Mouse (Mus musculus) MEL (cell line): Measurements from ENCODE around the gene Nipsnap3b. TPM values are rescaled to one million over a fixed set of nuclear protein-coding genes. Genes with fewer than 3 reads are reported as not detected.

Experiments
- DNase-seq: peaks from one replicate; pipeline ENCODE4 v3.0.0; 2011; ENCODE audit warnings: low read depth, low spot score
- H3K27ac ChIP-seq: 2 replicates; pipeline ENCODE4 v1.5.1; 2012; ENCODE audit warnings: low read depth, mild to moderate bottlenecking, control low read depth, low read length, moderate library complexity; ENCODE audit not compliant: control insufficient read depth
- H3K27me3 ChIP-seq, 2 experiments: fragments of 150-350 bp in 1 of 2; sonication (generic) in 1 of 2; 2 replicates each; pipeline ENCODE4 v1.6.1; 2012; ENCODE audit warnings: low read length in 2 of 2, mild to moderate bottlenecking in 2 of 2, improper control_type of control experiment in 1 of 2, moderate library complexity in 1 of 2; ENCODE audit not compliant: insufficient read depth in 2 of 2, control insufficient read depth in 1 of 2
- H3K36me3 ChIP-seq, 2 experiments: 2 replicates each; pipeline ENCODE4 v1.6.1; 2012 to 2014; ENCODE audit warnings: low read length in 2 of 2, improper control_type of control experiment in 1 of 2, inconsistent platforms in 1 of 2, mild to moderate bottlenecking in 1 of 2; ENCODE audit not compliant: insufficient read depth in 2 of 2, control insufficient read depth in 1 of 2
- H3K4me1 ChIP-seq, 2 experiments: fragments of 150-350 bp in 1 of 2; sonication (generic) in 1 of 2; 2 replicates each; pipeline ENCODE4 v1.6.1; 2012; ENCODE audit warnings: low read length in 2 of 2, improper control_type of control experiment in 1 of 2, mild to moderate bottlenecking in 1 of 2; ENCODE audit not compliant: insufficient read depth in 2 of 2, control insufficient read depth in 1 of 2
- H3K4me3 ChIP-seq, 2 experiments: fragments of 150-350 bp in 1 of 2; sonication (generic) in 1 of 2; 2 replicates each; pipeline ENCODE4 v1.5.1; 2012; ENCODE audit warnings: low read depth in 2 of 2, low read length in 2 of 2, mild to moderate bottlenecking in 2 of 2, moderate library complexity in 2 of 2, control low read depth in 1 of 2, improper control_type of control experiment in 1 of 2; ENCODE audit not compliant: control insufficient read depth in 1 of 2, insufficient read depth in 1 of 2
- H3K79me2 ChIP-seq: 2 replicates; pipeline ENCODE4 v1.6.1; 2012; ENCODE audit warnings: mild to moderate bottlenecking, low read length, moderate library complexity; ENCODE audit not compliant: control insufficient read depth, poor library complexity, insufficient read depth
- H3K9ac ChIP-seq: 2 replicates; pipeline ENCODE4 v1.6.1; 2012; ENCODE audit warnings: low read depth, mild to moderate bottlenecking, control low read depth, low read length, moderate library complexity; ENCODE audit not compliant: control insufficient read depth, poor library complexity, severe bottlenecking
- H3K9me3 ChIP-seq: fragments of 150-350 bp; sonication (generic); replicated peaks from 2 replicates; pipeline ENCODE4 v1.6.1; 2012; ENCODE audit warnings: mild to moderate bottlenecking, low read length, improper control_type of control experiment, moderate library complexity; ENCODE audit not compliant: insufficient read depth
- CTCF ChIP-seq, 3 experiments: IDR thresholded peaks in 2 of 3; conservative IDR thresholded peaks in 1 of 3; 2 replicates each; pipeline ENCODE4 v1.5.1; 2011 to 2012; ENCODE audit warnings: low read length in 3 of 3, low read depth in 2 of 3, mild to moderate bottlenecking in 2 of 3, improper control_type of control experiment in 1 of 3, inconsistent platforms in 1 of 3, mixed read lengths in 1 of 3, moderate library complexity in 1 of 3; ENCODE audit not compliant: control insufficient read depth in 1 of 3, insufficient read depth in 1 of 3, poor library complexity in 1 of 3, severe bottlenecking in 1 of 3
- E2F4 ChIP-seq: IDR thresholded peaks from 2 replicates; pipeline ENCODE4 v1.6.1; 2011; ENCODE audit warnings: low read depth, low read length, improper control_type of control experiment, borderline replicate concordance
- ELF1 ChIP-seq: IDR thresholded peaks from 2 replicates; pipeline ENCODE4 v1.6.1; 2014; ENCODE audit warnings: low read depth, mild to moderate bottlenecking, inconsistent platforms, low read length, improper control_type of control experiment, moderate library complexity
- EP300 ChIP-seq, 2 experiments: IDR thresholded peaks; 2 replicates each; pipeline ENCODE4 v1.6.1; 2011; ENCODE audit warnings: improper control_type of control experiment in 2 of 2, low read length in 2 of 2, low read depth in 1 of 2, mild to moderate bottlenecking in 1 of 2
- ETS1 ChIP-seq: IDR thresholded peaks from 2 replicates; pipeline ENCODE4 v1.6.1; 2012; ENCODE audit warnings: low read depth, mild to moderate bottlenecking, inconsistent platforms, low read length, improper control_type of control experiment, moderate library complexity
- GATA1 ChIP-seq: IDR thresholded peaks from 2 replicates; pipeline ENCODE4 v1.6.1; 2011; ENCODE audit warnings: low read depth, low read length, improper control_type of control experiment
- KAT2A ChIP-seq: conservative IDR thresholded peaks from 2 replicates; pipeline ENCODE4 v1.6.1; 2012; ENCODE audit warnings: low read depth, low read length, improper control_type of control experiment, inconsistent platforms
- MAFK ChIP-seq: IDR thresholded peaks from 2 replicates; pipeline ENCODE4 v1.6.1; 2011; ENCODE audit warnings: low read depth, mild to moderate bottlenecking, low read length, improper control_type of control experiment, borderline replicate concordance
- MAX ChIP-seq: IDR thresholded peaks from 2 replicates; pipeline ENCODE4 v1.6.1; 2011; ENCODE audit warnings: low read length, improper control_type of control experiment
- MEF2A ChIP-seq: IDR thresholded peaks from 2 replicates; pipeline ENCODE4 v1.6.1; 2014; ENCODE audit warnings: low read depth, mild to moderate bottlenecking, inconsistent platforms, low read length, improper control_type of control experiment; ENCODE audit not compliant: poor library complexity, insufficient replicate concordance, severe bottlenecking; ENCODE audit errors: extremely low read depth
- MXI1 ChIP-seq: IDR thresholded peaks from 2 replicates; pipeline ENCODE4 v1.6.1; 2011; ENCODE audit warnings: mild to moderate bottlenecking, low read depth, low read length, improper control_type of control experiment
- MYB ChIP-seq: IDR thresholded peaks from 2 replicates; pipeline ENCODE4 v1.6.1; 2011; ENCODE audit warnings: mild to moderate bottlenecking, low read depth, low read length, improper control_type of control experiment
- MYC ChIP-seq: IDR thresholded peaks from 2 replicates; pipeline ENCODE4 v1.6.1; 2011; ENCODE audit warnings: low read depth, mild to moderate bottlenecking, low read length, improper control_type of control experiment, moderate library complexity
- NELFE ChIP-seq: IDR thresholded peaks from 2 replicates; pipeline ENCODE4 v1.6.1; 2011; ENCODE audit warnings: low read depth, low read length, improper control_type of control experiment
- NRF1 ChIP-seq: IDR thresholded peaks from 2 replicates; pipeline ENCODE4 v1.6.1; 2014; ENCODE audit warnings: low read depth, mild to moderate bottlenecking, inconsistent platforms, low read length, improper control_type of control experiment, moderate library complexity; ENCODE audit not compliant: poor library complexity, insufficient read depth, severe bottlenecking
- POLR2A ChIP-seq, 2 experiments: IDR thresholded peaks; 2 replicates each; pipeline ENCODE4 v1.6.1; 2011 to 2012; ENCODE audit warnings: low read length in 2 of 2, mild to moderate bottlenecking in 2 of 2, control low read depth in 1 of 2, improper control_type of control experiment in 1 of 2, low read depth in 1 of 2, moderate library complexity in 1 of 2; ENCODE audit not compliant: control insufficient read depth in 1 of 2, insufficient read depth in 1 of 2, poor library complexity in 1 of 2
- POLR2AphosphoS2 ChIP-seq: IDR thresholded peaks from 2 replicates; pipeline ENCODE4 v1.6.1; 2011; ENCODE audit warnings: low read length, improper control_type of control experiment
- POLR2AphosphoS5 ChIP-seq: IDR thresholded peaks from 2 replicates; pipeline ENCODE4 v1.6.1; 2012; ENCODE audit warnings: low read depth, borderline replicate concordance, mild to moderate bottlenecking, inconsistent platforms, low read length, moderate library complexity, mixed read lengths
- RAD21 ChIP-seq: IDR thresholded peaks from 2 replicates; pipeline ENCODE4 v1.6.1; 2011; ENCODE audit warnings: mild to moderate bottlenecking, low read depth, low read length, improper control_type of control experiment
- SIN3A ChIP-seq: IDR thresholded peaks from 2 replicates; pipeline ENCODE4 v1.6.1; 2012; ENCODE audit warnings: low read length, improper control_type of control experiment, inconsistent platforms
- SMC3 ChIP-seq: IDR thresholded peaks from 2 replicates; pipeline ENCODE4 v1.6.1; 2011; ENCODE audit warnings: low read depth, low read length, improper control_type of control experiment
- TAL1 ChIP-seq: IDR thresholded peaks from 2 replicates; pipeline ENCODE4 v1.6.1; 2012; ENCODE audit warnings: mild to moderate bottlenecking, inconsistent platforms, low read length, moderate library complexity, mixed read lengths
- TBP ChIP-seq: IDR thresholded peaks from 2 replicates; pipeline ENCODE4 v1.8.0; 2011; ENCODE audit warnings: low read depth, low read length, improper control_type of control experiment
- TCF12 ChIP-seq: IDR thresholded peaks from 2 replicates; pipeline ENCODE4 v1.6.1; 2014; ENCODE audit warnings: low read depth, mild to moderate bottlenecking, inconsistent platforms, low read length, improper control_type of control experiment, moderate library complexity
- UBTF ChIP-seq: IDR thresholded peaks from 2 replicates; pipeline ENCODE4 v1.6.1; 2012; ENCODE audit warnings: low read depth, mild to moderate bottlenecking, inconsistent platforms, low read length, improper control_type of control experiment, moderate library complexity, borderline replicate concordance; ENCODE audit not compliant: insufficient read depth
- USF1 ChIP-seq: IDR thresholded peaks from 2 replicates; pipeline ENCODE4 v1.6.1; 2014; ENCODE audit warnings: low read depth, mild to moderate bottlenecking, inconsistent platforms, low read length, improper control_type of control experiment, moderate library complexity
- USF2 ChIP-seq, 2 experiments: IDR thresholded peaks; 2 replicates each; pipeline ENCODE4 v1.6.1; 2011 to 2012; ENCODE audit warnings: improper control_type of control experiment in 2 of 2, low read length in 2 of 2, borderline replicate concordance in 1 of 2, inconsistent platforms in 1 of 2, low read depth in 1 of 2, mild to moderate bottlenecking in 1 of 2; ENCODE audit not compliant: insufficient read depth in 1 of 2
- ZKSCAN1 ChIP-seq: IDR thresholded peaks from 2 replicates; pipeline ENCODE4 v1.6.1; 2012; ENCODE audit warnings: low read depth, mild to moderate bottlenecking, inconsistent platforms, low read length, improper control_type of control experiment, moderate library complexity
- ZMIZ1 ChIP-seq: IDR thresholded peaks from 2 replicates; pipeline ENCODE4 v1.6.1; 2012; ENCODE audit warnings: low read depth, mild to moderate bottlenecking, inconsistent platforms, low read length, improper control_type of control experiment, moderate library complexity
- polyA plus RNA-seq, 2 experiments: library from polyadenylated mRNA; stranded (reverse) in 1 of 2; unstranded in 1 of 2; fragments of >175 nt in 1 of 2; fragments of >200 nt in 1 of 2; gene quantifications; 2 replicates each; pipeline versions ENCODE4 v1.2.1 to v1.2.4; 2012; ENCODE audit warnings: low replicate concordance in 2 of 2, low read depth in 1 of 2; ENCODE audit not compliant: insufficient read length in 2 of 2, insufficient read depth in 1 of 2, missing spikeins in 1 of 2
- total RNA-seq: library from RNA; depleted of rRNA; stranded (reverse); fragments of 300-350 nt; gene quantifications from 2 replicates; pipeline ENCODE4 v1.2.3, GENCODE M21; 2012

Nipsnap3b gene
- total and polyA plus RNA-seq, 3 experiments, result 28.0 to 57.1 TPM; not detected in 1

DNA sequence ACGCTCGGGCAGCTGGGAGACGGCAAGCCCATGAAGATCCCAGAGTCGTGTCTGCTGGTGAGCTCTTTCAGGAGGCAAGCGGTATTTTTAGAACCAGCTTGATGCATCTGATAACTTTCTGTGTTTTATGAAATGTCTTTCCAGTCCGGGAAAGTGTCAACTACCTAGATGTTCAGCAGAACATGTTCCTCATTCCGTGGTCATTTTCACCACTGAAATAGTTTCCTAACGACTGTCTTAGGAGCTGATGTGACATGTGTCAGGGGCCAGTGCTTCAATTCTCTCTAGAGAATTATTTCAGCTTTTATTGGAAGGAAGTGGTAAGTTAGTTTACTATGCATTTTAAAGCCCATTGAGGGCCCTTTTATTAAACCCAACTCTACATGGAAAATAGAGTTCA, 11.5 kb upstream of the Nipsnap3b start:
- DNase-seq, result no peak
- Histone ChIP-seq H3K36me3 (no peaks in the 10 kb centered on the region), H3K9ac (no peak overlapping the region), H3K9me3 (no peaks in the 10 kb centered on the region), H3K27me3 (peaks cover 7 to 10% of the 10 kb centered on the region in 2 experiments), H3K4me3 (no peak overlapping the region), H3K79me2 (no peaks in the 10 kb centered on the region), H3K27ac (no peak overlapping the region), H3K4me1 (no peaks in the 10 kb centered on the region)
- TF ChIP-seq NELFE, result no peak
- no peak for TF ChIP-seq E2F4
- no peak for TF ChIP-seq ZMIZ1
- no peak for TF ChIP-seq ELF1
- TF ChIP-seq POLR2A (IDR thresholded peaks at IDR 0.05; ENCODE audit: control insufficient read depth in 1 of 2, insufficient read depth in 1 of 2, low read depth in 1 of 2, low read length in 2 of 2, poor library complexity in 1 of 2), result no peak
- TF ChIP-seq UBTF, result no peak
- no peak for TF ChIP-seq TBP
- no peak for TF ChIP-seq MAX
- no peak for TF ChIP-seq ZKSCAN1
- TF ChIP-seq MXI1, result no peak
- TF ChIP-seq CTCF (IDR thresholded peaks at IDR 0.05 in 2 of 3, conservative IDR thresholded peaks at IDR 0.05 in 1 of 3; ENCODE audit: control insufficient read depth in 1 of 3, insufficient read depth in 1 of 3, low read depth in 2 of 3, low read length in 3 of 3, poor library complexity in 1 of 3, severe bottlenecking in 1 of 3), result no peak
- TF ChIP-seq USF1, result no peak
- TF ChIP-seq MAFK, result no peak
- TF ChIP-seq SIN3A, result no peak
- TF ChIP-seq TCF12, result no peak
- no peak for TF ChIP-seq POLR2AphosphoS5
- TF ChIP-seq RAD21, result no peak
- no peak for TF ChIP-seq POLR2AphosphoS2

DNA sequence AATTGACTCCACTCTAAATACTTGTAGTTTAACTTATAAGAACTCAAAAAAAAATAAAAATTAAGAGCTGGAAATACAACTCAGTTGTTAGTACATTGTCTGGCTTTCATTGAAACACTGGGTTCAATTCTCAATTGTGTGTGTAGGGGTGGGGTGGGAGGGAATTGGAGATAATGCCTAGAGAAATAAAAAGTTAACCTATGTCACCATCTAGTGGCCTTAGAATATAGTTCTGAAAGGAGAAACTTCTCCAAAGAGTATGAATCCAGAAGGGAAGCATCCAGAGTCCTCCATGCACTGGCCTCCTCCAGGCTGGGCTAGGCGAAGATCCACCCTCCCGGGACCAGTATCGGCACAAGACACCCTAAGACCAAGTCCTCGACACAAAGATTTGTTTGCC, 2.5 kb upstream of the Nipsnap3b start:
- no peaks in the 10 kb centered on the region for H3K9me3 ChIP-seq
- H3K79me2 ChIP-seq, result peaks cover 2% of the 10 kb centered on the region; the same call in 1 of the 2 replicates
- peak; percentile 33 for DNase-seq
- H3K36me3 ChIP-seq, result no peaks in the 10 kb centered on the region; a peak in 1 of 4 replicates
- H3K27ac ChIP-seq, result no peak overlapping the region
- no peak overlapping the region for H3K9ac ChIP-seq
- peaks cover 0 to 3% of the 10 kb centered on the region in 2 experiments; a peak in 1 of 4 replicates for H3K4me1 ChIP-seq
- TF ChIP-seq MEF2A (no peak), SIN3A (no peak), MYB (no peak), USF2 (IDR thresholded peaks at IDR 0.05; ENCODE audit: borderline replicate concordance in 1 of 2, insufficient read depth in 1 of 2, low read depth in 1 of 2, low read length in 2 of 2) (no peak), MYC (no peak), ETS1 (no peak), TAL1 (no peak), E2F4 (no peak), KAT2A (no peak), TCF12 (no peak), MAFK (no peak), ZKSCAN1 (no peak), CTCF (IDR thresholded peaks at IDR 0.05 in 2 of 3, conservative IDR thresholded peaks at IDR 0.05 in 1 of 3; ENCODE audit: control insufficient read depth in 1 of 3, insufficient read depth in 1 of 3, low read depth in 2 of 3, low read length in 3 of 3, poor library complexity in 1 of 3, severe bottlenecking in 1 of 3) (peak in 2 of 3 experiments; percentile 7 to 37; a peak in 2 of 6 replicates), ELF1 (no peak), RAD21 (peak; percentile 48), UBTF (no peak), ZMIZ1 (no peak), GATA1 (no peak), NRF1 (no peak), USF1 (no peak), SMC3 (peak; percentile 34), EP300 (IDR thresholded peaks at IDR 0.05; ENCODE audit: low read depth in 1 of 2, low read length in 2 of 2) (no peak), POLR2AphosphoS2 (no peak)
- no peak overlapping the region for H3K4me3 ChIP-seq
- H3K27me3 ChIP-seq, result no peaks in the 10 kb centered on the region; a peak in 2 of 4 replicates
